Mouse (Mus musculus) CD4-positive, CD25-positive, alpha-beta regulatory T cell, adult 4 months (primary cell): ENCODE measurements around the gene Maea. TPM values are rescaled to one million over a fixed set of nuclear protein-coding genes. Genes with fewer than 3 reads are reported as not detected.
"Not testable (repeated sequence)": the region's sequence is repeated elsewhere in the genome, so short reads cannot be mapped to it uniquely, and the experiment has no call there.

Experiments
- ATAC-seq: one replicate; pipeline ENCODE4 v1.8.0; 2017
- polyA plus RNA-seq, 2 experiments: library from polyadenylated mRNA; unstranded; fragments of 100-300 nt; shearing (Covaris generic); gene quantifications; one replicate each; pipeline ENCODE4 v1.2.1; 2017

Maea gene
- 10 to 100 TPM; 69.2 to 98.9 TPM for polyA plus RNA-seq

GRCm38 (mm10) chr5:33335273-33335976 lies at the start of gene Maea:
TSS of gene Maea (plus strand) at chr5:33335509.
- ATAC-seq: peak; percentile 99

GRCm38 (mm10) chr5:33293796-33294430 lies 41.4 kb upstream of the Maea start:
- ATAC-seq: no peak

- ATAC-seq: no peak
Observed at GRCm38 (mm10) chr5:33297164-33297563, 38.1 kb upstream of the Maea start.

GRCm38 (mm10) chr5:33301801-33302200 lies 33.5 kb upstream of the Maea start:
- no peak for ATAC-seq

DNA sequence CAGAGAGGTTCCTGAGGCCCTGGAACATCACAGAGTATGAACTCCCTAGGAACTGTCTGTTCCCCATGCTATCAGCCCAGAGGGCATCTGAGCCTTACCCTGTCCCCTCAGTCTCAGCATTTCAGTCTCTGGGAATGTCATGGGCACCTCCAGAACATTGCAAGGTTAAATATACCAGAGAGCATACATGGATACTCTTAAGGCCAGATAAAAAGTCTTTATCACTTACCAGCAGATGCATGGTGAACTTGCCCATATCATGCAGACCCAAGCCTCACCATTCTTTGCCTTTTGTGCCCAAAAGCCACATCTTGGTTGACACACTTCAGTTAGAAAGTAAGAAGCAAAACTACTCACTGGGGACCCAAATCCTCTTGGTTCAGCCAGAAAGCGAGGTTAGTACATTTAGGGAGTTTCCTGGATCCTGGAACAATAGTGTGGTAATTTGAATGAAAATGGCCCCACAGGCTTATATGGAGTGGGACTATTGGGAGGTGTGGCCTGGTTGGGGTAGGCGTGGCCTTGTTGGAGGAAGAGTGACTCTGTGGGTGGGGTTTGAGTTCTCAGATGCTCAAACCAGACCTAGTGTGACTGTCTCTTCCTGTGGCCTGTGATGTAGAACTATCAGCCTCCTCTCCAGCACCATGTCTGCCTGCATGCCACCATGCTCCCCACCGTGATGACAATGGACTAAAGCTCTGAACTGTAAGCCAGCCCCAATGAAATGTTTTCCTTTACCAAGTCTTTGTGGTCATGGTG lies 24.4 kb upstream of the Maea start:
- ATAC-seq: no peak

- ATAC-seq: no peak
Observed at GRCm38 (mm10) chr5:33312192-33312591, 23.1 kb upstream of the Maea start.

GRCm38 (mm10) chr5:33324491-33324890 lies 10.8 kb upstream of the Maea start:
- no peak for ATAC-seq

DNA sequence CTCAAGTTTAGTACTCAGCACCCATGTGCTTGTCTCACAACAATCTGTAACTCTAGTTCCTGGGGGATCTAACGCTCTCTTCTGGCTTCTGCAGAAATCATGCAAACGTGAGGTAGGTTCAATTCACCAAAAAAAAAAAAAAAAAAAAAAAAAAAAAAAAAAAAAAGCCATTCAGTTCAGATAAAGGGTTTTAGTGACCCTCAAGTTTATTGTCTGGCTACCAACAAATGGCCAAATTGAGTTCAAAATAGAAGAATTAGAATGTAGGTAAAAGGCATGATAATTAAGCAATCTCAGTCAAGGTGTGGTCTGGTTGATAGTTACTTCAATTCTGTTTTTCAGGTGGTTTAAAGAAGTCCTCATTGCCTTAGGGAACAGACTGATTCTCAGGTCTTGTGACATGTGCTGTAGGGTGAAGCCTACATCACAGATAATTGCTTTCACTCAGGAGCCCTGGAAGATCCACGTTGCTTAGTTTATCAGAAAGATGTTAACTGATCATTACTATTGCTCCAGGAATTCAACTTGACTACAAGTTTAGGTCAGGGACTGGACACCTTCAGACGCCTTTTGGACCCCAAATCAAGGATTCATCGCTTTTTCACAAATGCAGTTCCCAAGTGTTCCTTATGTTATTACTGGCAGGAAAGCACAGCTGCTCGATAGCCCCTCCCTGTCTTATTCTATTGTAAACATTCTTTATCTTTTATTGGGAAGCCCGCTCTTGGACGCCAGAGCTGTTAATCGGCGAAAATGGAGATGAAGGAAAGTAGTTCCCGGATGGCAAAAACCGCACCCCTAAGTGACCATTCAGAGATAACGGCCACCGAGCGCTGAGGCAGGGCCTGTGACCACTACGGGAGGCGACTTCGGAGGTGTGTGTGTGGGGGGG lies 682 bp upstream of the Maea start:
- no peak for ATAC-seq

DNA sequence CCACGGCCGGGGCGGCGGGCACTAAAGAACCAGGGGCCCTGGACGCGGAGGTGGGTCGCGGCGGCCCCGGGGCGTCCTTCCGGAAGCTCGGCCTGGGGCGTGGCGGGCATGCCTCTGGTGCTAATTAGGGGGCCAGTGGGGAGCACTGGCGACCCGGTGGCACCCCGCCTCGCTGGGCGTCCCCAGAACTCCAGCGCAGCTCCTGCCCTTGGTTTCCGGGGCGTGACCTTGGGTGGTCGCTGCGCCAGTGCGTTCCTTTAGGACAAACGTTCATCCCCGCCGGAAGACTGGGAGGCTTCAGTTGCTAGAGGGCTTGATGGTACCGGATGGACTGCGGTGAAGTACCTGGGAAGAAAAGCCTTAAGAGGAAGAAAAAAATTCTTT lies 660 bp downstream of the Maea start:
- ATAC-seq: peak; percentile 3

GRCm38 (mm10) chr5:33337206-33337605 lies 1.9 kb downstream of the Maea start:
- no peak for ATAC-seq

GRCm38 (mm10) chr5:33341165-33341564 lies 5.9 kb downstream of the Maea start:
- no peak for ATAC-seq

DNA sequence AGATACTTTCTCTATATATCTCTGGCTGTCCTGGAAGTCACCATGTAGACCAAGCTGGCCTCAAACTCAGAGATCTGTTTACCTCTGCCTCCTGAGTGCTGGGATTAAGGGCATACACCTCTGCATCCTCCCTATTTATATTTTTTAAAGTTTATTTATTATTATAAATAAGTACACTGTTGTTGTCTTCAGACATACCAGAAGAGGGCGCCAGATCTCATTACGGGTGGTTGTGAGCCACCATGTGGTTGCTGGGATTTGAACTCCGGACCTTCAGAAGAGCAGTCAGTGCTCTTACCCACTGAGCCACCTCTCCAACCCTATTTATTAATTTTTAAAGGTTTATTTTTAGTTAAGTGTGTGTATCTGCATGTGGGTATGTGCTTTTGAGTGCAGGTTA lies 6.9 kb downstream of the Maea start:
- not testable (repeated sequence) for ATAC-seq

DNA sequence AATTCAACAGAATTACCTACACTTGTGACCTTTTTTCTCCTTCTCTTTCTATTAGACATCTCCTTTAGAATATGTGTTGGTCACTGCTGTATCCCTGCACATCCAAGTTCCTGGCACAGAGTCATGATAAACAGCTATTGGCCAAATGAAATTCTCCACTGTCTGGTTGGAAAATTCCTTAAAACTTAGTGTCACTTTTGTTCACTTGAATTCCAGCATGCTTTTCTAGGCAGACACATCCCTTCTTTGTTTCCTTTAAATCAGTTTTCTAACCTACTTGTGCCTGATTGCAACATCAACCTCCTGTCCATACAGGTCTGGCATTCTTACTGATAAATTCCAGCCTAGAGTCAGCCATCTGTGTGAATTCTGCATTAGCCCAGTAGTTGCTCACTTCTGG lies 7.5 kb downstream of the Maea start:
- ATAC-seq: no peak

DNA sequence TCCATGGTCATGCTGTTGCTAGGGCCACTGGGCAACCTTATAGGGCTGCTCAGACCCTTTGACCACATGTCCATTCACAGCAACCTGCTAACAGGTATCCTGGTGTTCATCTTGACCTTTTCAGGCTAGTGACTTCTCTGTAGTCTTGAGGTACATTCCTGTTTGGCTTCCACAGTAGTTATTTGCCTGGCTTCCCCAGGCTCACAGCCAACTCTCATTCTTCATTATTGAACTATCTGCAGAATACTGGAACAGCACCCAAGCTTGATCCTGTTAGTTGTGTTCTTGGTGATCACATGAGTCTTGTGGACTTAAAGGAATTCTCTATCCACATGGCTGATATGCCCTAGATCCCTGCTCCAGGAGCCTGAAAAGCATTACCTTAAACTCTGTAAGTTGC lies 8.3 kb downstream of the Maea start:
- ATAC-seq: no peak

DNA sequence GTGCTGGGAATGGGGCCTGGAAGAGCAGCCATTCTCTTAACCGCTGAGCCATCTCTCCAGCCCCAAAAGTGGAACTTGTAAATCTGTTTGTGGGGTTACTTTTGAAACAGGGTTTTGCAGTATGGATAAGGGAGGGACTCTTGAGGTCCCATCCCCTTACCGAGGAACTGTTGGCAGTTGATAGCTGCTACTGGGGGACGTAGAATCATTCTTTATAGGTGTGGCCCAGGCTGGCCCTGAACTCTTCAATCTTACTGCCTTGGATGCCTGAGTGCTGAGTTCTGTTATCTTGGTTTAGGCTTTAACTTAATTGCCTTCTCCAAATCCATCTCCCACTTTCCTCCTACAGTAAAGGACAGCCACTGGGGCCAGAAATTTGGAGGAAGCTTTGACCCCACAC lies 8.8 kb downstream of the Maea start:
- no peak for ATAC-seq

GRCm38 (mm10) chr5:33347620-33348019 lies 12.3 kb downstream of the Maea start:
- ATAC-seq: no peak

DNA sequence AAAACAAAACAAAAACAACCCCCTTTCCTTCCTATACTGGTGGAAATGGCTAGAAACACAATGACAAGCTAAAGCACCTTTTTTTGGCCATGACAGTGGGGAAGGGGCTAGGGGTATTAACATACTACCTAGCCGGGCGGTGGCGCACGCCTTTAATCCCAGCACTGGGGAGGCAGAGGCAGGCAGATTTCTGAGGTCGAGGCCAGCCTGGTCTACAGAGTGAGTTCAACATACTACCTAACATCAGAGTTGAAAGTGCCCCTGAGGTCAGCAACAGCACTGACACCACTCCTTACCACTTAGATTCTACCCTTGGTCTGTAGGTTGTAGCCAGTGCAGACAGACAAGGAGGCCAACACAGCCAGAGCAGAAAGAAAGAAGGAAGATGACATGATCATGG lies 13.9 kb downstream of the Maea start:
- ATAC-seq: no peak

DNA sequence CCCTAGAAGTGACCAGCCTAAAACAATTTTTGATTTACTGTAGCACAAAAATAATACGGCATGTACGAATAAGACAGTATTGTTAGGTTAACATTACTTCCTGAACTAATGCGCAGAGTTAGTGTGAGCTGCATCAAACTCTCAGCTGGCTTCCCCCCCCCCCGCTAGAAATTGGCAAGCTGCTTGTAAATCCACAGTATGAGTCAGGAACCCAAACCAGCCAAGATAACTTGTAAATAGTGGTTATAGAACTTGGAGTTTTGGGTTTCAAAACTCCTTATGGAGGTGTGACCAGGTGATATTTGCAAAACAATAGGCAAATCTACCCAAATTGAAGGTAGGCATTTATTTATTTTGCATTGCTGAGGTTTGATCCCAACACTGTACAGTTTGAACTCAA lies 14.4 kb downstream of the Maea start:
- ATAC-seq: no peak

- ATAC-seq: no peak
Observed at GRCm38 (mm10) chr5:33351556-33352272, 16.4 kb downstream of the Maea start.

GRCm38 (mm10) chr5:33352273-33352645 lies 16.9 kb downstream of the Maea start:
- no peak for ATAC-seq

DNA sequence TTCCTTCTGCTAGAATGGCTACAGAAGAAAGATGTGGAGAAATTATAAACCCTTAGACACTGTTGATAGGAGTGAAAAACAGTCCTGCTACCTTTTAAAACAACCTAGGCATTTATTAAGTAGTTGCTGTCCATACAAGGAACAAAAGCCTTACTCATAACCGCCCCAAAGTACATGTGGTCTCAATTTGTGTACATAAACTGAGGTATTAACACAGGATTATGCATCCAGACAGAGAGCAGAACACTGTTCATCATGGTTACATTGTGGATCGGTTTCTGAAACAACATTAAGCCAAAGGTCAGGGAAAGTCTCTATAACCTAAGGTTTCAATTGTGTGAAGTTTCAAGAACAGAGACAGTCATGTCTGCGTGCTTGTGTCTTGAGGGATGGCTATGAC lies 17.7 kb downstream of the Maea start:
- ATAC-seq: no peak

DNA sequence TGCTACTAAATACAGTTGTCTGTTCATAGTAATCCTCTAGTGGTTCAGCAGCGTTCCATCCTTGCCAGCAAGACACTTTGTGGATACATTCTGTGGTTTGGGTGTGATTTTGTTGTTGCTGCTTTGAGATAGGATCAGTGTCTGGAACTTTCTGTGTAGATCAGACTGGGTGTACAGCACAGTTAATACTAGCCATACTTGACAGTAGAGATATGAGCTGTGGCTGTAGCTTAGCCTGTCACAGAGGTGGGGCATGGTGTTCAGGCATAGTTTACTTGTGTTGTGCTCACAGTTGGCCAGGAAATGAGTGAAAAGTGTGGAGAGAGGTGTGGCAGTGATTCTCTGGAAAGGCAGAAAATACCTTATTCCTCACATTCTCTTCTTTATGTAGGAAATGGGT lies 22.2 kb downstream of the Maea start:
- ATAC-seq: no peak
